Mouse (Mus musculus) lung, postnatal 36 days (tissue): ENCODE results near the gene Rit1.
"Not testable (repeated sequence)": the region's sequence is repeated elsewhere in the genome, so short reads cannot be mapped to it uniquely, and the experiment has no call there.

Source experiments
- DNase-seq: peaks from one replicate; pipeline ENCODE4 v3.0.0; 2022; ENCODE audit warnings: mixed read lengths

Rit1 gene

GRCm38 (mm10) chr3:88740147-88740546 lies 23.5 kb downstream of the Rit1 start:
- DNase-seq = no peak

DNA sequence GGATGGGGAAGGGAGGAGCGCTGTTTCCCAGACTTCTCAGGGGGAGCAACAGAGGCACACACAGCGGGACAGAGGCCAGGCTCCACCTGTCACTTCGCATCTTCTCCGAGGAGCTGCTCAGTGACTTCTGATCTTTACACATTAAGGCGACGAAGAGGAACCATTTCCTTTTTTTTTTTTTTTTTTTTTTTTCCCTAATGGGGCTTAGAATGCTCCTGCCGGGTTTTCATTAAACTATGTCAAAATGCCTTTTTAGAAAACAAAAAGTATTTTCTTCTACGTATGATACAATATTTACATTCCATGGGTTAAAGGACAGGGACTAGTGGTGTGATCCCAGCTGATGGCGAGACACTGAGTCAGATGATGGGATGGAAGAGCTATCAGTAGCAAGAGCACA lies 28.9 kb downstream of the Rit1 start:
- no peak for DNase-seq

DNA sequence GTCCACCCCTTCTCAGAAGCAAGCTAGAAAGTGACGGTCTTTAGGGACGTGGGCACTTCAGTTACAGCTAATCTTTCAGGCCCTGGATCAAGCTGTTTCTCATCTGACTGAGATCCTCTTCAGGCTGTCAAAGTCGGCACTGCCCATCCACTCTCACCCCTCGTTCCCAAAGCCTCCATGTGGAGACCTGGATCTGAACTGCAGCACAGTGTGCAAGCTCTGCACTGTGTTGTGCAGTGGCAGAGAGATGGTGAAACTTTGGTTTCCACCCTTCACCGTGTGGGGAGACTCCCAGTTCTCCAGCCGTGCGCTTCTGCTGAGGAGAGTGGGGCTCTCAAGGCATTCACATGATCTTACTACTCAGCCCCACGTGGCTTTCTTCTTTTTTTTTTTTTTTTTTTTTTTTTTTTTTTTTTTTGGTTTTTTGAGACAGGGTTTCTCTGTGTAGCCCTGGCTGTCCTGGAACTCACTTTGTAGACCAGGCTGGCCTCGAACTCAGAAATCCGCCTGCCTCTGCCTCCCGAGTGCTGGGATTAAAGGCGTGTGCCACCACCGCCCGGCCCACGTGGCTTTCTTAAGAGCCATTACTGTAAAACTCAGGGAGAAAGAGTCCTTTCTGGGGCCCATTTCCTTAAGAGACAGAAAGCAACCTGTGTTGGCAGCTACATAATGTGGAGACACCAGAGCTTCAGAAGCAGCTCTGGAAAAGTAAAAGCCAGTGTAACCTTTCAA lies 29.7 kb downstream of the Rit1 start:
- no peak for DNase-seq

DNA sequence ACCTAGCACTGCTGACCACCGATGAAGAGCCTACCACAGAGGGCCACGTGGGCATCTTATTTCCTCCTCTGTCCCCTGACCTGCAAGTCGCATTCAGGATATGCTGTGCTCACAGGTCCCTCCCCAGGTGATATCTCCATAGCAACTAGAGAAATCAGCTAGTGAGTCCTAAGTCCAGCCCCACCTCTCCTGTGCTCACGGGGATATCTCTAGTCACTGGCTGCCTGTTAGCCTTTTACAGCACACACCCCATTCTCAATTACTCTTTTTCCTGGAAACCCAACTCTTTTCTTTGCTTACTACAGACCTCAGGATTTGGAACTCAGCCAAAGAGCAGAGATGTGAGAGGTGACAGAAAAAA lies 30.2 kb downstream of the Rit1 start:
- no peak for DNase-seq

DNA sequence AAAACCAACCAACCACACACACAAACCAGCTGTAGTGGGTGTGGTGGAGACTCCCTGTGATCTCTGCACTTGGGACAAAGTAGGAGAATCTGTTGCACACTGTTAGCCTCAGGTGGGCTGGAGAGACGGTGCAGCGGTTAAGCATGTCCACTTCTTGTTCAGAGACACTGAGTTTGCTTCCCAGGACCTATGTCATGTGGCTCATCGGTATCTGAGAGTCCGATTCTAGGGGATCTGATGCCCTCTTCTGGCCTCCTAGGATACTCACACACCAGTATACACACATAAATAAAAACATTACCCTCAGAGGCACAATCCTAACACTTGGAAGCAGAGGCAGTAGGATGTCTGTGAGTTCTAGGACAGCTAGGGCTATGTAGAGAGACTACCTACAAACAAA lies 37.6 kb downstream of the Rit1 start:
- DNase-seq = no peak

DNA sequence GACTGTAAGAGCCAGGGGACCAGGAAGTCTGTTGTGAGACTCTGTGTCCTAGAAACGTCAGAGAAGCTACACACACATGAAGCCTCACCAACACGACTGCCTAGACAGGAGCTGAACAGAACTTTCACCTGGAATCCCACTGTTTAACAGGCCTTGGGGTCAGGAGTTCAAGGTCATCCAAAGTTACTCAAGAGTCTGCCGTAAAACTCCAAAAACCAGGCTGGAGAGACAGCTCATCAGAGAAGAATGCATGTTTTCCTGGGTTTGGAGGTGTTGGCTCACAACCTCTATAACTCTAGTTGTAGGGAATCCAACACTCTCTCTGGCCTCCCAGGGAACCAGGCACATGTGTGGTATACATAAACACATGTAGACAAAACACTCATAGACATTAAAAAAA lies 38.9 kb downstream of the Rit1 start:
- no peak for DNase-seq

DNA sequence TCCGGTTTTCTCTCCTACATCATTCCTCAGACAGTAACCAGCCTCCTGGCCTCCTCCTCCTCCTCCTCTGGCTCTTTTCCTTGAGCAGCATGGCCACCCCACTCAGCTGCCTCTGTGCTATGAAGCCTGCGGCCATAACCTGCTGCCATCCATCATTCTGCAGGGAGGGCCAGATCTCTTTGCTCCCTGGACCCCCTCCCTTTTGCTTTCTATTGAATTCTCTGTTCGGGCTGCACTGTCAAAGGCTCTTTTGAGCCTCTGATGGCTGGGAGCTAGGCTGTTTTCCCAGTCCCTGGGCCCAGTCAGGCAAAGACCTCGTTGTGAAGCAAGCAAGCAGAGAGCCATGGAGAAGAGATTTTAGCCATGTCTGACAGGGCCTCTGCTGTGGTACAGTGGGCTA lies 39.6 kb downstream of the Rit1 start:
- DNase-seq = no peak

DNA sequence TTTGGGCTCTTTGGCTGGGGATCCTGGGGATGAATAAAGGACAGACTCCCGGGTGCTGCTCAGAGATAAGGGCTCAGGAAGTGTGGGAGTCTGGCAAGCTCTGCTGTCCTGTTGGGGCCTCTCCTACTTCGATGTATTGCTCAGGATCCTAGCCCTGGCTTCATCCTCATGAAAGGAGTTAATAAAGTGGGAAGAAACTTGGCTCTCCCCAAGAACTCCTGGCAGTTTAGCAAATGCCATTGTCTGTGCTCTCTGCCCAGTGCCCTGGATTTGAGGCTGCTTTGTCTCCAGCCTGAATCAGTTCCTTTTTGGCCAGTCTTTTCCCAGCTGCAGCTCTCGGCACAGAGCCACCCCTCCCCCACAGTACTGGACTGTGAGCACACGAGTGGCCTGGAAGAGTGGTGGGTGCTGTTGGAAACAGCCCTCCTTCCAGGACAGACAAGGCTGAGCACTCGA lies 41.4 kb downstream of the Rit1 start:
- DNase-seq = peak; percentile 77

- no peak for DNase-seq
Observed at GRCm38 (mm10) chr3:88761619-88762018, 45.0 kb downstream of the Rit1 start.

DNA sequence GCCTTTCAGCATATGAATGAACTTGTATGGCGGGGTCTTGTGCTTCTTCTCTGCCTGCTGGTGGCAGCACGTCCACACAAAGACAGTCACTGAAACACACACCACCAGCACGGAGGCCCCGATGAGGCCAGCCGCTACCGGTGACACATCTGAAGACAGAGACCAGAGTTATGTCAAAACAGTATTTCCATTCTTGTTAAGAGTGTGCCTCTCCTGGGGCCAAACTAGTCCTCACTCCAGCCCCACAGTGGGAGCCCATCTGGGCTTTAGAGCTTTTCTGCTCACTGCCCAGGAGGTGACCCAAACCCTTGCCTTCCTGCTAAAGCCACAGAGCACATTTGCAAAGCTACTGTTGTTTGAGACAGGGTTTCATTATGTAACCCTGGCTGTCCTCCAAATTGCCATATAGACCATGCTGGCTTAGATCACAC lies 45.8 kb downstream of the Rit1 start:
- DNase-seq = no peak

DNA sequence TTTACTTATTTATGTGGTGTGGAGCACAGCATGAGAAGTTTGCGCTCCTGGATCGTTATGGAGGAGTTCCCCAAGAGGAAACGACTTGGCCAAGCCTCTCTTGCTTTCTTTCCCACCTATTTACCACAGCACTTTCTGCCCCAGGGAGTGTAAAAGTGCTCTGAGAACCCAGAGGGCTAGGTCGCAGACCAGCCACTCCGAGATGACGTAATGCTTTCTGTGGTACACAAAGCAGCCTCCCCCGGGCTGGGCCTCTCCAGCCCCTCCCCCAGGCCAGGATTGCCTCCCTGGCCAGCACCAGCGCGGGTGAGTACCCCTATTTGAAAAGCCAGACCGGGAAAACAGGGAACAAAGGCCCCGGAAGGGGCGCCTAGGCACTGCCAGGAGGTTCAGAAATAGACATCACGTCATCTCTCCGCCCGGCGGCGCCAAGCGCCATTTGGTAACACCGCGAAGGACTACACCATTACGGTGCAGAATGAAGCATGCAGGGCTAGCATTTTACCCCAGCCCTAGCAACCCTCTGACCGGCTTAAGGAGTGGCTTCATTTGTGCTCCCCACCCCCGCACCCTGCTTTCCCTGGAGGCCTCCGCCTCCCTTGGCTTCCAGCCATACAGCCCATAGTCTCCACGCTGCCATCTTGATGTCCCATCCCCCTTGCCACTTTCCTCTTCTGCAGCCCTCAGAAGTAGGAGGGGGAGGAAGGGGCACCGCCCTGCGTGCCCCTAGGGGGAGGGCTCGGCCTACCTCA lies 54.7 kb downstream of the Rit1 start:
- peak; percentile 59 for DNase-seq

DNA sequence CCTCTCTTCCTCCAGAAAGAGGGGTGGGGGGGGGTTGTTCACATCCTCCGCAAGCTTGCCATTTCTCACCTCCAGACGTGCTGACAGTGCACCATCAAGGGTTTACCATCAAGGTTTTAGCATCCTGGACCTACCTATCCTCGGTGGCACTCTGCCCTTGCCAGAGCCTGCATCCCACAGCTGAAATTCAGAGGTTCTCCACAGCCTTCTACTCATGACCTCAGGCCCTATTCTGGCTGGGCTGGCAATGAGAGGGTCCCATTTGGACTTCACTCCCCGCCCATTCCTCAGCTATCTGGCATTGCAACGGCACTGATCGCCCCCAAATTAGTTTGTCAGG lies 55.3 kb downstream of the Rit1 start:
- DNase-seq = not testable (repeated sequence)

DNA sequence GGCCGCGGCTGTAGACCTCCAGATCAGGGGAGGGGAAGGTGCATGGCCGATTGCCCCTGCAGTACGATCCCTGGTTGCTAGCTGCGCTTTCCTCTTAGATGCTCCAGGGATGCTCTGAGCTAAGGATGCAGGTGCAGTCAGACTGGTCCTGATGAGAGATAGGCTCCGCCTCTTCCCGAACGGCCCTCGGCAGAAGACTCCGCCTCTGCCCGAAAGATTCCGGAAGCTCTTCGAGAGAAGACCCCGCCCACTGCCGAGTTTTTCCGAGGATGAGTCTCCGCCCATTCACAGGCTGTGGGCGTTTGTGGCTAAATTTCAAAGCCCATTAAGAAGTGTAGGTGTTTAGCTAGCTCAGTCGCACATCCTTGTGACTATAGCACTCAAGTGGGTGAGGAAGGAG lies 55.8 kb downstream of the Rit1 start:
- peak; percentile 94 for DNase-seq

DNA sequence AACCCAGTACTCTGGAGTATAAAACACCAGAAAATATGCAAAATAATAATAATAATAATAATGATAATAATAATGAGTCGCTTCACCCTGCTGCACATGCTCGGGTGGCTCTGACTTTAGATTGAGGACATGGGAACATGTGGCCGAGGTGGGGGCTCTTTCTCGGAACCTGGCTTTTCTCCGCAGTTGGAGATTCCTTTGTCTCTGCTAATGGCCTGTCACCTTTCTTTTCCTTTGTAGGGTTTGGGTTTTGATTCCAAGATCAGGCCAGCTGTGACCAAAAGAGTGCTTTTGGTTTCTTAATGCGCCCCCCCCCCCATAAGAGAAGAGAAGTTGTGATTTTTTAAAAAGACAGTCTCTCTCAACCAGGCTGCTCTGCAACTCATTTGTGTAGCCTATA lies 56.5 kb downstream of the Rit1 start:
- not testable (repeated sequence) for DNase-seq

DNA sequence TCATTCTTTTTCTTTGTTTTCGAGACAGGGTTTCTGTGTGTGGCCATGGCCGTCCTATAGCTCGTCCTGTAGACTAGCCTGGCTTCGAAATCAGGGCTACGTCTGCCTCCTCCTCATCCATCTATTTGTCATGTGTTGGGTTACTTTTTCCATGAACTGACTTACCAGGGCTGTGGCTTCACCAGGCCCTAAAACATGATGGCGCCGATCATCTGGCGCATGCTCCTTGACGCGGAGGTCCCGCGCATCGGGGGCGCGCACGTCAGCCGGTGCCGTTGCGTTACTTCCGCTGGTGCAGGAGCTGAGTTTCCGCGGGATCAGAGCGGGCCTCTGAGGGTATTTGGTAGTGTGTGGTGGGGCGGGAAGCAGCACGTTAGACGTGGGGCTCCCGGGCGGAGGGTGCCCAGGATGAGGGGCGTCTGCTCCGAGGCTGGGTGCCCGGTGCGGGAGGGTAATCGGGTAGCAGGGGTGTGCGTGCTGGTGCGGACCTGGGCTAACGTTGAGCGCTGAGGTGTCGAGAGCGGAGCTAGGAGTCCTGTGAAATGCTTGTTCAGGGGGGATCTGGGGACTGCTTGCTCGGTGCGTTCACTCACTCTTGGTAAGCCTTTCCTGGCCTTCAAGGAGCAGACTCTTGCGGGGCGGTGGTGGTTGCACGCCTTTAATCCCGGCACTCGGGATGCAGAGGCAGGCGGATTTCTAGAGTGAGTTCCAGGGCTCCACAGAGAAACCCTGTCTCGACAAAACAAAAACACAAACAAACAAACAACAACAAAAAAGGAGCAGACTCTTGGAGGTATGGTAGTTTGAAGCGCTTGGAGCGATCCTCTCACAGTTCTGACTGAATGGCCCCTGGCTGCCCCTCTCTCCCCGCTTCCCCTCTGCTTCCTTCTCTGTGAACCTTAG lies 58.6 kb downstream of the Rit1 start, which contains the start of gene Syt11:
TSS of gene Syt11 (minus strand) at position 226 of the 903 bp plus-strand sequence.
- DNase-seq = peak; percentile 20
